Mouse (Mus musculus) fat pad, adult 2 months (tissue): ENCODE results near the gene Tcaim.
A peak's percentile ranks its signal among the peaks of the same experiment; 100 is the strongest.

Experiments used
- DNase-seq: peaks from one replicate; pipeline ENCODE4 v3.0.0-alpha.2; 2011; ENCODE audit warnings: low read depth, low spot score; ENCODE audit errors: extremely low read depth

Tcaim gene

GRCm38 (mm10) chr9:122805053-122805844 lies at the start of gene Tcaim:
Gene Tcaim, plus strand, starts transcription at chr9:122805539.
- DNase-seq, result peak; percentile 61

DNA sequence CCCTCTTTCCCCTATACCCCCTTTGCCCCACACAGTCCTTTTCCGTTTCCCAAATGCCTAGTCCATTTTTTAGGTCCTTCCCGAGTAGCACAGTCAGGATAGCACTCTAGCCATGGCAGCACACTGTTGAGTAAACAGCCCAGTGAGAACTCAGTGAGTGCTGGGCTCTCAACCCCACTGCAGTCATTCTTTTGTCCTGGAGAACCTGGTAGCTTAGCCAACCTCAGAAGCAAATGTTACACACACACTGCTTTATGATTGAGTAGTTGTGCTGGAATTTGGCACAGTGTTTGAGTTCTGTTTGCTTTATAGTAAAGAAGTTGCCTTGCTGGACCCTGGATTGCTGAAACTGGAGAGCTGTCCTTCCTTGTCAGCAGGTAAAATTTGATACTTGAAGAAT lies 47.7 kb upstream of the Tcaim start:
- DNase-seq, result no peak

GRCm38 (mm10) chr9:122760111-122760510 lies 45.2 kb upstream of the Tcaim start:
- no peak for DNase-seq

- DNase-seq, result no peak
Observed at GRCm38 (mm10) chr9:122785231-122785630, 20.1 kb upstream of the Tcaim start.

DNA sequence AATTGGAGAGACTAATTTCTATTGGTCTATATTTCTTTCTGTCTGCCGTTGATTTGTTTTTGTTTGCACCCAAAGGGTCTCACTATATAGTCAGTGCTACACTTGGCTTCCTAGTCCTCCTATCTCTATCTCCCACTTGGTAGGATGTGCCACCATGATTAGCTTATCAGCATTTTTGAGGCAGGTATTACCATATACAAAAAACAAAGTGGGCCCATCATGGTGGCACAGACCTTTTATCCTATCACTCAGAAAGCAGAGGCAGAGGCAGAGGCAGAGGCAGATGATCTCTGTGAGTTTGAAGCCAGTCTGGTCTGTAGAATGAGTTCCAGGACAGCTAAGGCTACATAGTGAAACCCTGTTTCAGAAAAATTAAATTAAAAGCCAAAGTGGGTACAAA lies 18.8 kb upstream of the Tcaim start:
- DNase-seq, result no peak

- DNase-seq, result no peak
Observed at GRCm38 (mm10) chr9:122805845-122806341, 554 bp downstream of the Tcaim start.

DNA sequence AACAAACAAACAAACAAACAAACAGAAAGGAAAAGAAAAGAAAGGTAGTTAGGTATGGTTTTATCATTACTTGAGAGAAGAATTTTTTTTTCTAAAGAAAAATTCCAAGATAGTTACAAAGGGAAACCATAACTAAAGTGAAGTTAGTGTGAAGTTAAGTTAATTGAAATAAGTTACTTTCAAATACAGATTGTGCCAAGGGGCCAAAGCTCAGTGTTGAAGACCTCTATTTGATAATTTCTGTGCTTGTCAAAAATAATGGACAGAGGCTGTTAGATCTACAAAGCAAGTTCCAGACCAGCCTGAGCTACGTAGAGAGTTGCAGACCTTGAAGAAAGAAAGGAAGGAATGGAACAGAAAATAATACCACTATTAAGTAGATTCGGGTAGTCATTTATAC lies 1.8 kb downstream of the Tcaim start:
- no peak for DNase-seq

DNA sequence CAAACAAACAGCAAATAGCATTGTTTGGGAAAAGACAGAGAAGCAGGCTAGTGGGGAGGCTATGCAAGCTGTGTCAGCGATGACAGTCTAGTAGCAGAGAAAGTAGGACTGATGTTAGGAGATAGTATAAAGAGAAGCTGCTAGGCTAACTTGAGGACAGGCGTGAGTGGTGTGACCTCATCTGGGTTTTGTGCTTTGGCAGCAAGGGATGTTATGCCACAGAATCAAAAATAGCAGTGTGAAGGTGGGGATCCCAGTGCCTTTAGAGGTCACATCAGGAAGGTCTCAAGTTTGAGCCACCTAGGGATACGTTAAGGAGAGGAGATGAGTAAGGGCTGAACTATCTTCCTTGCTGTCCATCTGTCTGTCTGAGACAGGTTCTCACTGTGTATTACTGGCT lies 4.9 kb downstream of the Tcaim start:
- DNase-seq, result no peak

GRCm38 (mm10) chr9:122812386-122812785 lies 7.0 kb downstream of the Tcaim start:
- DNase-seq, result no peak

DNA sequence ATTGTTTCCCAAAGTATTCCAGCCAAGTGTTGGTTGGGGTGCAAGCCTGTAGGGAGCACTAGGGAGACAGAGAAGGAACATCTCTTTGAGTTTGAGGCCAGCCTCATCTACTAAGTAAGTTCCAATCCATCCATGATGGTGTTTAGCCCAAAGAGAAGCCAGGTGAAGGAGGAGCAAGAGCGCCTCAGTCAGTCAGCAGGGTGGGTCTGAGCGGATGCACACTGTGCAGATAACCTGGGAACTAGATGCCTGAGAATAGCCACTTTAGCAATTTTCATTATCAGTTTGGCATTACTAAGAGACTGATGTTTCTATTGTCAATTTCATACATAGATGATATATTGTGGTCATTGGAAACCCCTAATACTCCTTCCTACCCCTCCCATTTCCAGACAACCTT lies 9.4 kb downstream of the Tcaim start:
- DNase-seq, result no peak

DNA sequence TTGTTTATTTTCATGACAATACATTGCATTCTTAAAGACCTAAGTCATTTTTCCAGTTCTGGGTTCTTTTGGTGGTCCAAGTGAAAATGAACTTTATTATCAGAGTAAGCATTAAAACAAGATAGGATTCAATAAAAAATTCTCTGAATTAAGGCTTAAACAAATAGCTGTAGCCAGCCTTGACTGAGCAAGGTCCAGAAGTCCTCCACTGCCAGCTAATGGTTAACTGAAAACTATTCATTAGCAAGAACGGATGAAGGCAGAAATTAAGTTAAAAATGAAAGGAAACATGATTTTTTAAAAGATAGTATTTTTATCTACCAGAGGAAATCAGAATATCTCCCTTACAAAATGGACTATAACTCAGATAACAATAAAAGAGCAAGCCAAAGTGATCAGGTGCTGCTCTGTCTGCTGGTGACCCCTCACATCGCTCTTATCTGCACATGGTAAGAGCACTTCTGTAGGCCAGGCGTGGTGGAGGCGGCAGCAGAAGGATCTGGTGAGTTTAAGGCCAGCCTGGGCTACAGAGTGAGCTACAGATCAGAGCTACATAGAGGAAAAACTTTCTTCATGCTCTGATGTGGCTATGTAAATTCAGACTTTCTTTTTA lies 10.0 kb downstream of the Tcaim start:
- no peak for DNase-seq

GRCm38 (mm10) chr9:122823374-122824017 lies 18.2 kb downstream of the Tcaim start:
- no peak for DNase-seq

GRCm38 (mm10) chr9:122826743-122827142 lies 21.4 kb downstream of the Tcaim start:
- DNase-seq, result no peak

DNA sequence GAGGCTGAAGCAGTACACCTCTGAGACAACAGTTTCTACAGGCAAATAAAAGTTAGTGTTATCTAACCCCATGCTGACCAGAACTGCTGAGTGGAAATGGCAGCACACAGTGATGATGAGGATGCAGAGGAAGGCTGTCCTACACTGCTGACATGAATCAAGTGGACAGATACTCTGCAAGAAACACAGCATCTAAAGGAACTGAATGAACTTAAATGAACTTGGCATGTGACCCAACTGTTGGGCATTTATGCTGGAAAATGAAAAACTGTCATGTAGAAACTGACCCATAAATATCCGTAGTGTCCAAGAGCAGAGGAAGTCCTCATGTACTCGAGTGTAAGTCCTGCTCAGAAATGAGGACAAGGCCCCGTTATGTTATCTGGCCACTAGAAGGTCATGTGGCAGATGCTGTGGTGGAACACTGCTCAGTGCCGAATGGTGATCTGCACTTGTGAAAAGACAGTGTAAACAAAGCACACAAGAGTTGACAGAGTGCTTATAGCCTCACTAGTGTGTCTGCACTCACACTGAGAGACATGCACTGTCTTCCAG lies 24.6 kb downstream of the Tcaim start:
- no peak for DNase-seq

DNA sequence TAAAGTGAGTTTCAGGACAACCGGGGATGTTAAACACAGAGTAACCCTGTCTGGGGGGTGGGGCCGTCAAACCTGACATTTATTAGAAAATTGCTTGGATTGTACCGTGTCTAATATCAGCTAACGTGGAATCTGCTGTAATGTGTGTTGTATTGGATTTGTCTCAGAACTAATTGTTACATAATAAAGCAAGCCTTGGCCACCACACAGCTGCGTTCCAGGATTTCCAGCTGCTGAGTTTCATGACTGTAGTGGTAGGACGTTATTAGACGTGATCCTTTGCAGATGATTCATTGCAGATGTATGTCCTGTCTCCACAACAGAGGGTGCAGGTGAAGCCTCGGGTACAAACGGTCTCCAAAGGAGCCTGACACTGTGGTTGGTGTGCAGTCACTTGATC lies 30.8 kb downstream of the Tcaim start:
- no peak for DNase-seq

DNA sequence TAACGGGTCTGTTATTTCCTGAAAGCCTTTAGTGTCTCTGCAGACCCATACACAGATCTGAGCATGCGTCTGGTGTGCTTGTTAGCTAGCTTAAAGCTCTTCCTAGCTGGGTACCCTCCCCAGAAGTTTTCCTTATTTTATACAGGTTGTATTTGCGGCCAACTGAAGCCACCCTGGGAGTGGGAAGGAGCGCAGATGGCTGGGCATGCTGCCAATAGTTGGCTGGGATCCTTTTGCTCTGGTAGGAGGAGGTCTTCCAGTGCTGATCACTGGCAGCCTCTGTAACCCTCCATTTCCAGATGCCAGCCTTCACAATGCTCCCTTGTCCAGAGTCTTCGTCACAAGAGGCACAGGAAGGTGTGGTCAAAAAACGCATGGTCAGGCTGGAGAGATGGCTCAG lies 31.5 kb downstream of the Tcaim start:
- no peak for DNase-seq

GRCm38 (mm10) chr9:122837216-122837615 lies 31.9 kb downstream of the Tcaim start:
- DNase-seq, result no peak

- no peak for DNase-seq
Observed at GRCm38 (mm10) chr9:122837680-122838079, 32.3 kb downstream of the Tcaim start.

DNA sequence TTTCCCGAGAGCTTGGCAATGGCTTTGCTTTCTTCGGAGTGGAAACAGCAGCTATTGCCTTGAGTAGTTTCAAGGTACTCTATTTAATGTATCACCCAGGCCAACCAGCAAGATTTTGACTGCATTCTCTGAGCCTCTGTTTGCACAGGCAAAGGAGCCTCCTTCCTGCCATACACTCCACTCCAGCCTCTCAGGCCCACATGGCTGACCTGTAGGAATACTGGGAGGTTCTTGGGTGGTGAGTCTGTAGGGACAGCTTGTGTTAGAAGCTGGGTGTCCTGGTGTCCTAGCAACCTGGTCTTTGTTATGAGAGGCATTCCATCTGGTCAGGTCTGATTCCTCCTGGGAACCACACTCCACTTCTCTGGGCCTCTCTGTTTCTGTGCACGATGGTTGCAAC lies 38.4 kb downstream of the Tcaim start, which contains the start of gene Gm35549:
Gene Gm35549 (minus strand): TSS at position 276 of the 400 bp plus-strand sequence.
- DNase-seq, result no peak

GRCm38 (mm10) chr9:122845621-122846020 lies 40.3 kb downstream of the Tcaim start:
- DNase-seq, result no peak

DNA sequence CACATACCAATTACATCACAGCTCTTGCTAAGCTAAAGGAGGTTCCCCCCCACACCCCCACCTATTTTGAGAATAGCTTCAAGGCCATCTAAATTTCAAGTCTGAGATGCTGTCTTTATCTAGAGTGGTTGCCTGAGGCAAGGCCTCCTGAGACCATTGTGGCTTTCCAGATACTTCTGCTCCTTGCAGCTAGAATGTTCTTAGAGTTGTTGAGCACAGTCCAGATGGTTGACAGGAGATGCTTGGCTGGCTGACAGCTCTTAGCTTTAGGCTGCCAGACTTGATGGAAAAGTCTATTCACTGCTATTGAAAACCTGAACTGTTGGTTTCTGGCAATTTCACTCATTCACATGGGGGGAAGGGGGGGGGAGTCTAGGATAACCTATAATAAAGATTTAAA lies 40.8 kb downstream of the Tcaim start:
- no peak for DNase-seq
